Mouse (Mus musculus) lung, postnatal 0 days (tissue): ENCODE measurements at regions not wholly inside any gene's neighbourhood (a gene's known extent, or its start where the extent isn't known, plus 50 kb on each side); places are given as distances from the start of the nearest gene placed in this dataset.

Experiments
- CTCF ChIP-seq: IDR thresholded peaks from 2 replicates; pipeline ENCODE4 v1.5.1; 2016; ENCODE audit warnings: antibody characterized with exemption, mild to moderate bottlenecking
- EP300 ChIP-seq: IDR thresholded peaks from 2 replicates; pipeline ENCODE4 v1.6.1; 2016; ENCODE audit warnings: antibody characterized with exemption, mild to moderate bottlenecking, control low read depth

- no peak for TF ChIP-seq EP300
- TF ChIP-seq CTCF = no peak
These were observed 183.0 kb upstream of the Nox3 start for GRCm38 (mm10) chr17:3879075-3879474.
